Mouse (Mus musculus): ENCODE data around the gene Gm39115.

The Gm39115 gene

GRCm38 (mm10) chr7:142095183-142095931 is 40.5 kb downstream of the Gm39115 start, which contains the start of gene Dusp8:
Gene Dusp8, minus strand, starts transcription at chr7:142095843.
- peak; percentile 68 to 71 for DNase-seq

GRCm38 (mm10) chr7:142094301-142095143 is 41.3 kb downstream of the Gm39115 start:
- no peak for DNase-seq

GRCm38 (mm10) chr7:142093696-142094240 is 42.1 kb downstream of the Gm39115 start:
- no peak for DNase-seq

GRCm38 (mm10) chr7:142092991-142093390 is 42.8 kb downstream of the Gm39115 start:
- no peak for DNase-seq

- no peak for DNase-seq
Observed at GRCm38 (mm10) chr7:142091848-142092247, 44.0 kb downstream of the Gm39115 start.

- DNase-seq = no peak
Observed at GRCm38 (mm10) chr7:142089648-142090447, 46.0 kb downstream of the Gm39115 start.

GRCm38 (mm10) chr7:142088886-142089285 is 46.9 kb downstream of the Gm39115 start:
- no peak for DNase-seq

- no peak for DNase-seq
Observed at GRCm38 (mm10) chr7:142087069-142087652, 48.7 kb downstream of the Gm39115 start.

GRCm38 (mm10) chr7:142086159-142086905 is 49.5 kb downstream of the Gm39115 start:
- DNase-seq = no peak
